Mouse (Mus musculus): ENCODE data around the gene Coq10b. TPM values are rescaled to one million over a fixed set of nuclear protein-coding genes. Genes with fewer than 3 reads are reported as not detected.
A peak's percentile ranks its signal among the peaks of the same experiment; 100 is the strongest.

Coq10b gene
- polyA plus RNA-seq, 1 experiment = 6.6 TPM

DNA sequence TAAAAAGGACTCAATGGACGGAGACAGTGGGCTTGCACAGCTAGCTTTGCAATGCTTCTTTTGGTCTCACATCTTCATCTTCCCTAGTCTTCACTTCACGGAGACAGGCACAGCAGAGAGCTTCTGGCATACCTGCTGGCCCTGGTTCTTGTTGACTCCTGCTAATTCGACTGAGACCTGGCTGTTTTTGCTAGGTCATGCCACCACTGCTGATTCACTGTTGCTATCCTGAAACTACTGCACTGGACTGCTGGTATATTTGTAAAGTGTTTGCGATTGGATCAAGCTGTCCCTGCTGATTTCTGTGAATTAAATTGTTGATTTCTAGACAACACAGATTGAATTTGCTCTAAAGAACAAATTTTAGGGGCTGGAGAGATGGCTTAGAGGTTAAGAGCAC, 10.9 kb upstream of the Coq10b start:
- H3K4me1 ChIP-seq (replicated peaks; ENCODE audit: control insufficient read depth, insufficient read depth, low read length) = no peaks in the 10 kb centered on the region
- TF ChIP-seq CTCF (IDR thresholded peaks at IDR 0.05; ENCODE audit: borderline replicate concordance, control insufficient read depth, extremely low read depth, insufficient read depth, low read length, poor library complexity) (no peak), POLR2A (IDR thresholded peaks at IDR 0.05; ENCODE audit: control insufficient read depth, extremely low read depth, insufficient read depth, low read length, poor library complexity) (no peak)
- H3K27ac ChIP-seq (ENCODE audit: control insufficient read depth, insufficient read depth, low read length) = no peak overlapping the region
- H3K4me3 ChIP-seq (ENCODE audit: control insufficient read depth, insufficient read depth, low read length) = no peak overlapping the region
- WGBS = 96% methylated on average over 4 of the region's 4 CpGs
- H3K27me3 ChIP-seq (ENCODE audit: control insufficient read depth, insufficient read depth, low read length) = no peaks in the 10 kb centered on the region
- DNase-seq = no peak
- no peaks in the 10 kb centered on the region for H3K36me3 ChIP-seq (ENCODE audit: control insufficient read depth, insufficient read depth, low read length)

DNA sequence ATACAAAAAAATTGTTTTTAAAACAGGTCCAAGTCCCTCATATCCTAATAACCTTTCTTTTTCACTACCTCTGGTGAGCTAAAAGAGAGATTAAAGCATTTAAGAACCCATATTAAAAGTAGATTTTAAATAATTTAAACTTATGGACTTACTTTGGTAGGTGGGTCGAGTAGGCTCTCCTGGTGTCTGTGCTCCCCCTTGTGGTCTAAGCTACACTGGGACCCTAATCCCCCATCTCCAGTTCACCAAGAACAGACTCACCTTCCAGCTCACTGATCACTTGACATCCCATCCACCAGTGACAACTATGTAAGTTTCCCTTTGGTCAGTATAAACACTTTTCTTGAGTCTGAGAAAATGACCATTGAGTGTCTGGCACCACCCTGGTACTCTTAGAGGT, 10.3 kb upstream of the Coq10b start:
- H3K27ac ChIP-seq (ENCODE audit: control insufficient read depth, insufficient read depth, low read length) = no peak overlapping the region
- TF ChIP-seq CTCF (IDR thresholded peaks at IDR 0.05; ENCODE audit: borderline replicate concordance, control insufficient read depth, extremely low read depth, insufficient read depth, low read length, poor library complexity) (no peak), POLR2A (IDR thresholded peaks at IDR 0.05; ENCODE audit: control insufficient read depth, extremely low read depth, insufficient read depth, low read length, poor library complexity) (no peak)
- H3K4me1 ChIP-seq (replicated peaks; ENCODE audit: control insufficient read depth, insufficient read depth, low read length) = no peaks in the 10 kb centered on the region
- H3K27me3 ChIP-seq (ENCODE audit: control insufficient read depth, insufficient read depth, low read length) = no peaks in the 10 kb centered on the region
- no peak overlapping the region for H3K4me3 ChIP-seq (ENCODE audit: control insufficient read depth, insufficient read depth, low read length)
- no peaks in the 10 kb centered on the region for H3K36me3 ChIP-seq (ENCODE audit: control insufficient read depth, insufficient read depth, low read length)
- 73% methylated on average over 1 of the region's 1 CpGs for WGBS
- peak; percentile 47 for DNase-seq

GRCm38 (mm10) chr1:55043164-55043563, 9.4 kb upstream of the Coq10b start:
- H3K27ac ChIP-seq (ENCODE audit: control insufficient read depth, insufficient read depth, low read length) = no peak overlapping the region
- no peak for DNase-seq
- TF ChIP-seq POLR2A (IDR thresholded peaks at IDR 0.05; ENCODE audit: control insufficient read depth, extremely low read depth, insufficient read depth, low read length, poor library complexity) = no peak
- TF ChIP-seq CTCF (IDR thresholded peaks at IDR 0.05; ENCODE audit: borderline replicate concordance, control insufficient read depth, extremely low read depth, insufficient read depth, low read length, poor library complexity) = no peak
- no peak overlapping the region for H3K4me3 ChIP-seq (ENCODE audit: control insufficient read depth, insufficient read depth, low read length)
- H3K27me3 ChIP-seq (ENCODE audit: control insufficient read depth, insufficient read depth, low read length) = no peaks in the 10 kb centered on the region
- 82% methylated on average over 3 of the region's 3 CpGs for WGBS
- H3K36me3 ChIP-seq (ENCODE audit: control insufficient read depth, insufficient read depth, low read length) = no peaks in the 10 kb centered on the region
- no peaks in the 10 kb centered on the region for H3K4me1 ChIP-seq (replicated peaks; ENCODE audit: control insufficient read depth, insufficient read depth, low read length)

GRCm38 (mm10) chr1:55048841-55049587, 3.6 kb upstream of the Coq10b start:
- no peak for TF ChIP-seq CTCF (IDR thresholded peaks at IDR 0.05; ENCODE audit: borderline replicate concordance, control insufficient read depth, extremely low read depth, insufficient read depth, low read length, poor library complexity)
- TF ChIP-seq POLR2A (IDR thresholded peaks at IDR 0.05; ENCODE audit: control insufficient read depth, extremely low read depth, insufficient read depth, low read length, poor library complexity) = no peak
- H3K4me3 ChIP-seq (ENCODE audit: control insufficient read depth, insufficient read depth, low read length) = no peak overlapping the region
- no peaks in the 10 kb centered on the region for H3K4me1 ChIP-seq (replicated peaks; ENCODE audit: control insufficient read depth, insufficient read depth, low read length)
- no peaks in the 10 kb centered on the region for H3K27me3 ChIP-seq (ENCODE audit: control insufficient read depth, insufficient read depth, low read length)
- no peaks in the 10 kb centered on the region for H3K36me3 ChIP-seq (ENCODE audit: control insufficient read depth, insufficient read depth, low read length)
- WGBS = 79% methylated on average over 4 of the region's 4 CpGs
- DNase-seq = no peak
- H3K27ac ChIP-seq (ENCODE audit: control insufficient read depth, insufficient read depth, low read length) = no peak overlapping the region

DNA sequence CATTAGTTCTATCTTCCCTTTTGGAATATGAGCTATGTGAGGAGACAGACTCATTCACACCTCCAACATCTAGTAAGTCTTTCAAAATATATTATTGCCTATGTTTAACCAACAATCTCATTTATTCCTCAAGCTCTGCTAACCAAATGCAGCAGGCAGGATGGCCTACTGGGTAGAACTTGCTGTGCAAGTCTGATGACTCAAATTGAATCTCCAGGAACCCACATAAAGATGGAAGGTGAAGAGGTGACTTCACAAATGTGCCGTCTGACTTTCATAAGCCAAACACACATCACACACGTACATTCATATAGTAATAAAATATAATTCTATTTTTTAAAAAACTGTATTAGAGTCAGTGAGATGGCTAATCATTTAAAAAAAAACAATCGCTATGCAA, 899 bp upstream of the Coq10b start:
- H3K4me1 ChIP-seq (replicated peaks; ENCODE audit: control insufficient read depth, insufficient read depth, low read length) = no peaks in the 10 kb centered on the region
- 96% methylated on average over 3 of the region's 3 CpGs for WGBS
- no peak overlapping the region for H3K4me3 ChIP-seq (ENCODE audit: control insufficient read depth, insufficient read depth, low read length)
- no peaks in the 10 kb centered on the region for H3K36me3 ChIP-seq (ENCODE audit: control insufficient read depth, insufficient read depth, low read length)
- no peaks in the 10 kb centered on the region for H3K27me3 ChIP-seq (ENCODE audit: control insufficient read depth, insufficient read depth, low read length)
- DNase-seq = no peak
- TF ChIP-seq CTCF (IDR thresholded peaks at IDR 0.05; ENCODE audit: borderline replicate concordance, control insufficient read depth, extremely low read depth, insufficient read depth, low read length, poor library complexity) = no peak
- TF ChIP-seq POLR2A (IDR thresholded peaks at IDR 0.05; ENCODE audit: control insufficient read depth, extremely low read depth, insufficient read depth, low read length, poor library complexity) = no peak
- no peak overlapping the region for H3K27ac ChIP-seq (ENCODE audit: control insufficient read depth, insufficient read depth, low read length)

GRCm38 (mm10) chr1:55053005-55053404, 435 bp downstream of the Coq10b start:
- Histone ChIP-seq H3K4me3 (ENCODE audit: control insufficient read depth, insufficient read depth, low read length) (peak overlapping the region; percentile 59), H3K36me3 (ENCODE audit: control insufficient read depth, insufficient read depth, low read length) (no peaks in the 10 kb centered on the region), H3K27ac (ENCODE audit: control insufficient read depth, insufficient read depth, low read length) (no peak overlapping the region), H3K4me1 (replicated peaks; ENCODE audit: control insufficient read depth, insufficient read depth, low read length) (no peaks in the 10 kb centered on the region), H3K27me3 (ENCODE audit: control insufficient read depth, insufficient read depth, low read length) (no peaks in the 10 kb centered on the region)
- TF ChIP-seq POLR2A (IDR thresholded peaks at IDR 0.05; ENCODE audit: control insufficient read depth, extremely low read depth, insufficient read depth, low read length, poor library complexity) (no peak), CTCF (IDR thresholded peaks at IDR 0.05; ENCODE audit: borderline replicate concordance, control insufficient read depth, extremely low read depth, insufficient read depth, low read length, poor library complexity) (no peak)
- under 1% methylated on average over 42 of the region's 42 CpGs for WGBS
- DNase-seq = no peak

Measured in thymus, adult 2 months (tissue).